Mouse (Mus musculus): ENCODE measurements around the gene Bex4. TPM values are rescaled to one million over a fixed set of nuclear protein-coding genes. Genes with fewer than 3 reads are reported as not detected.

The Bex4 gene
- not detected for total RNA-seq (2023)

DNA sequence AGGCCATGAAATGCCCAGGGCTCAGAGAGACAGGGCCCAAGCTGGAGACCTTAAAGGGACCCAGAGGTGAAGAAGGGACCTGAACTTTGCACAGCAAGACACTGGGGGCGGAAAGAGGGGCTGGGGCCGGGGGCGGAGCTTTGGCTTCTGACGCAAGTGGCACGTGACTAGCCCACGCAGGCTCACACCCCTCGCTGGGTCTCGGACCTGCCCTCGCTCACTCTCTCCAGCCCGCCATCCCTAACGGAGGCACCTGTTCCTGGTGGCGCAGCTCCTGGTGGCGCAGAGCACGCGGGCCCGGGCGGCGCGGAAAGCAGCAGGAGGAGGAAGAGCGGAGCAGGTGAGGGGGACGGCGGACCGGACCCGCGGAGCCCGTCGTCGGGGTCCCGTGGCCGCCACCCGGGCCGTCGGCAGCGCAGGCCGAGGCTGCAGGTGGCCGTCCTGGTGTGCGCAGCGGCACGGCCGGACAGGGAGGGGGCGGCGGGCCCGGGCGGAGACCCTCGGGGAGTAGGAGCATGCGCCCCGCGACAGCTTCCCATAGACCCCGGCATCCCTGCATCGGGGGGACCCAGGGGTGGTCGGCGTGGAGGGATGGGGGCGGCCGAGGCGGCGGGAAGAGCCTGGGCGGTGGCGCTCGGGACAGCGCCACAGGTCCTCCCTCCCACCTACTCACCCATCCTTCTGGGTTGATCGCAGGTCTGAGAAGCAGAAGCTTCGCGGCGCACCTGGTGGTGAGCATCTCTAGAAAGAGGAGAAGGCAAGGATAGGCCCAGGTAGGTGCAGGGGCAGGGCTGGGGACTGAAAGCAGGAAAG lies at the start of gene Bex4:
Gene Bex4 (plus strand): TSS at position 170 of the 813 bp plus-strand sequence.

DNA sequence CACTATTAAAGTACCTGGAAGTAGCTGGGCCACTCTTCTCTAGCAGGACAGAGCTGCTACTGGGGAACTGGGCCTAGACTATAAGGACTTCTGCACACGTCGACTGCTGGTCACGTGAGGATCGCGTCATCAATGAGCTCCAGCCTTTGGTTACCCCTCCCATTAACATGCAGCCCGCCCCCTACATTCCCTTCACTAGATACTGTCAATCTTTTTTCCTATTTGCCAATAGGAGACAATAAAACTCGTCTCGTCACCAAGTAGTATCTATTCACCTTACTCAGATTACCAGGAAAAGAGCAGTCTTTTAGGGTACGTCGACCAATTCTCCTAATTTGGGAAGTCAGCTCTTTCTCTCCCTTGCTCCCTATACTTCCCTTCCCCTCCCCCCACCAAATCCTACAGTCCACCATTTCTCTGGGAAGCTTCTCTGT lies 33.3 kb downstream of the Bex4 start, which contains the start of gene Tceal8:
Gene Tceal8 (minus strand): TSS at position 225 of the 434 bp plus-strand sequence.

Other genes with a start within 250 kb of the Bex4 start
- 3.7 TPM for gene Arxes2, start 145.2 kb upstream of the Bex4 start, total RNA-seq (2023)
- gene Arxes1, start 105.6 kb upstream of the Bex4 start, total RNA-seq (2023), result not detected
- 3.1 TPM for gene Bex2, start 70.8 kb upstream of the Bex4 start, total RNA-seq (2023)
- not detected for gene Nxf3, start 53.7 kb upstream of the Bex4 start, total RNA-seq (2023)
- gene Tceal8, start 33.3 kb downstream of the Bex4 start, total RNA-seq (2023), result not detected
- not detected for gene Tceal5, start 64.9 kb downstream of the Bex4 start, total RNA-seq (2023)
- gene Tceal7, start 75.8 kb downstream of the Bex4 start, total RNA-seq (2023), result not detected
- 1.8 TPM for gene Bex1, start 76.5 kb downstream of the Bex4 start, total RNA-seq (2023)
- 45.1 TPM for gene Tceal9, start 106.1 kb downstream of the Bex4 start, total RNA-seq (2023)
- 93.4 TPM for gene Bex3, start 131.3 kb downstream of the Bex4 start, total RNA-seq (2023)

Data from CD4-positive naive resting alpha-beta T cell, adult 76 days (primary cell).